Mouse (Mus musculus) embryonic stem cell, embryonic (primary cell): Measurements from ENCODE around the gene Gm15091.
"Not testable (repeated sequence)": the region's sequence is repeated elsewhere in the genome, so short reads cannot be mapped to it uniquely, and the experiment has no call there.

Experiments
- CTCF ChIA-PET, 4 experiments: fragments of 300-600 bp in 2 of 4; fragments of 350-600 bp in 2 of 4; sonication (Branson Sonifier 250); formaldehyde crosslinking; loops; one replicate each; lab custom pipeline; 2022; ENCODE audit warnings: inconsistent platforms in 2 of 4; lab: Charles Lee
- POLR2A ChIA-PET, 4 experiments: fragments of 300-600 bp in 2 of 4; fragments of 350-600 bp in 2 of 4; sonication (Branson Sonifier 250); formaldehyde crosslinking; loops; one replicate each; lab custom pipeline; 2022; ENCODE audit warnings: antibody characterized with exemption in 4 of 4, inconsistent platforms in 1 of 4; lab: Charles Lee

Gene Gm15091

DNA sequence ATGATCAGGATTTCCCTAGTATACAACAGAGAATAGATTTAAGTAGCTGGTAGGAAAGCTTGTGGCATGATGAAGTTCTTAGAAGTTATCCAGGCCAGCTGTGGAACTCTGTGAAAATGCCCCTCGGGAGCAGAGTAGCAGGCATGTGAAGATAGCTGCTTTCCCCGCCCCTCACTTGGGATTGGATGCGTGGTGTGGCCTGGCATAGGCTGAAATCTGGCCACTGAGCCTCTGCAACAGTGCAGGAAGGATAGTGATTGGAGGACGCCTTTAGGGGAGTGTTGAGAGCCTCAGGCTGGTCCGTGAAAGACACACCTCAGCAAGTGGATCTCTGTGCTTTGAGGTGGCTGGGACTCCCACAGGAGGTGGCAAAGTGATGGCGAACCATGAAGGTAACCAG lies at the start of gene Gm15091:
Gene Gm15091, plus strand, starts transcription at position 301 of the 400 bp plus-strand sequence.
- POLR2A ChIA-PET, CTCF ChIA-PET: not testable (repeated sequence)
